Mouse (Mus musculus) left cerebral cortex, postnatal 14 days (tissue): ENCODE measurements around the gene Rnf166. TPM values are rescaled to one million over a fixed set of nuclear protein-coding genes. Genes with fewer than 3 reads are reported as not detected.

Source experiments
- DNase-seq, 2 experiments: peaks; one replicate each; pipeline ENCODE4 v3.0.0; 2021 to 2022; ENCODE audit warnings: low spot score in 2 of 2, mixed read lengths in 1 of 2
- intact Hi-C: fragments of 180-260 bp; cut with DNase I; formaldehyde crosslinking; loops from one replicate; pipeline ENCODE4 v1.15.1; 2025
- total RNA-seq, 2 experiments: library from RNA; stranded (reverse); gene quantifications; 2 replicates each; pipeline ENCODE4 v1.2.3; 2021

The Rnf166 gene
- total RNA-seq, 2 experiments from 2014 or later: 22.4 to 23.2 TPM

DNA sequence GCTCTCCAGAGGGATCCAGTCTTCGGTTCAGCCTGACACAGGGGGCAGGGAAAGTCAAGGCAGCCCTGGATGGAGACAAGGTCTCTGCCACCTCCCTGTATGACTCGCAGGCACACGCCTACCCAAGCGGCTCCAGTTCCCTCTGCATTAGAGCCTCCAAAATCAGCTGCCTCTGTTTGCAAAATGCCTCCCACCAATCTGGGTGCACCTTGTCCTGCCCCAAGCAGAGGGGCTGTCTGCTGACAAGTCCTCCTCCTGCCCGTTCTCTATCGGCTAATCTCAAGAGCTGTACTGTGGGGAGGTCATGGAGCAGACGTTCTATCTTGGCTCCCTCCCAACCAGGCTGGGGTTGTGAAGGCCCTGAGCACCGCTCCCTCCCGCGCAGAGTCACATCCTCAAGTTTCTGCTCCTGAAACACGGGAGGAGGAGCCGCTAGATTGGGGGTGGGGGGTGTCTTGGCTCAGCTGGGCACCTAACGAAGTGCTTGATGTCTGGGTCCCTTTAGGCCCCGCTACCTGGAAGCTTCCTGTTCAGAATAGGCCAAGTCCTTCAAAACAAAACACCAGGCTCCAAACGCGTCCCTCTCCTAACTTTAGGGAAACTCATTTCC lies 808 bp downstream of the Rnf166 start:
- intact Hi-C loops: loop anchor here (5.0 kb wide), 1 partner anchor 98 kb away; the partner anchor contains the start of gene Zc3h18

DNA sequence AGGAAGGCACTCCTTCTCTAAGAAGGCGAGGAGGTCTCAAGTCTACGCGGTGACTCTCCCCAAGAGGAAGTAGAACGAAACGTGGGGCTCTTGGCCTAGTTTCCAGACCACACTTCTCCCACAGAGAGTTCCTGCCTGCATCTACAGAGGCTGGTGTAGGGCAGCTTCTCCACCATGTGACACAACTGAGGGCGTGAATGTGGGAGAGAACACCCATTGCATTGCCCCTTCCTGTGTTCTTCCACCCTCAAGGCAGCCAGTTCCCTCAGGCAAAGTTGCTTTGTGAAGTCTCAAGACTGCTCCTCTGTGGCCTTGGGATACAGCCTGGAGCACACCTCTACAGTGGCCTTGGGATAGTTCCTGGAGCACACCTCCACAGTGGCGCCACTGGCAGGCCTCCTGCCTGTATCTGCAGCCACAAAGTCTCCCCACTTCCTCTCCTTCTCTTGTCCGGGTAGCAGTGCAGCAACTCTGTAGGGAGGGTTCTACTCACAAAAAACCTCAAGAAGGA lies 1.9 kb downstream of the Rnf166 start:
- intact Hi-C loops: no loop called here
- DNase-seq: no peak

More for the DNA sequence above, 808 bp downstream of the Rnf166 start:
- peak; percentile 32 to 46 for DNase-seq

DNA sequence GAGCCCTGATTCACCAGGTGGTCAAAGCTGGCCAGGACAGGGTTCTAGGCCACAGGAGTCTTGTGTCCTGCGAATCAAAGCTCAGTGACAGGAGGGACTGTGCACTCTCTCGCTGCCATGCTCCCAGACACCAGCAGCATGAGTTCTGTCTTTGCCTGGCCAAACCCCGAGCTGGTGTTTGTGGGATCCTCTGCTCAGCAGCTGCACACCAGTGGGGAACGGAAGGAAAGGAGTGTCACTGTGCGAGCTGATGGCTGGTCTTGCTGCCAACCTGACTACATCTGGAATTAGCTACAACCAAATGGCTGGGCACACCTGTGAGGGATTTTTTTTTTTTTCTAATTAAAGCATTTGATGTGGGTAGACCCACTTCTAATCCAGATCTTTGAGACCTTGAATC lies 5.2 kb downstream of the Rnf166 start:
- intact Hi-C loops: no loop called here
- DNase-seq: no peak

DNA sequence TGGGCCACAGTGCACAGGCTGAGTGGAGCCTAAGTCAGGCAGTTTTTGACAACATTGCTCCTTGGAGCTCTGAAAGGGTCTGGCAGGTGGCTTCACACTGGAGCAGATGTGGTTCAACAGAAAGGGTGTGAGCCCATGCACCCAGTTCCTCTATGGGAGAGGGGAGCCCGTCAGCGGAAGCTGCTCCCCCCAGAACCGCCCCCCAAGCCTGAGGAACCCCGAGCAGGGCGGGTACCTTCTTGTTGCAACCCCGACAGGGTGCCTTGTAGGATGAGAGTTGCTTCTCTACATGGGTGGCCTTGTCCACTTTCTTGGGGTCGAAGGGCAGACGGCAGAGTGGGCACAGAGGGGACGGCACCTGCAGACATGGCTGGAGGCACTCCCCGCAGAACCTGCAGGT lies 5.9 kb downstream of the Rnf166 start:
- intact Hi-C loops: no loop called here
- no peak for DNase-seq

DNA sequence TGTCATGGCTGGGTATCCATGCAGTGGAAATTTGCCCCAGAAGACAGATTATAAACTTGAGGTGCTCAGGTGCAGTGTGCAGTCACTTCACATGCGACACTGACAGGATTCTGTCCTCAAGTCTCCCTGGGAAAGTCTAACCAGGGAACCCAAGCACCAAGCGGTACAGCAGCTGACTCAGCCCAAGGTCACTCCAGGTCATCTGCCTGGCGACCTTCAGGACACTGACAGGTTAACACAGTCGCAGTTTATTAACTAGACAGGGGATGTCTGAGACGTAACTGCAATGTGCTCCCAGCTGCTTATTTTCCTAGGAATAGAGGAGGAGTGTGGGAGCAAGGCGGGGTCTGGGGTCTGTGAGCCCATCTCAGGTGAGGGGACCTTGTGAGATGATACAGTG lies 6.5 kb downstream of the Rnf166 start:
- intact Hi-C loops: no loop called here
- DNase-seq: no peak

DNA sequence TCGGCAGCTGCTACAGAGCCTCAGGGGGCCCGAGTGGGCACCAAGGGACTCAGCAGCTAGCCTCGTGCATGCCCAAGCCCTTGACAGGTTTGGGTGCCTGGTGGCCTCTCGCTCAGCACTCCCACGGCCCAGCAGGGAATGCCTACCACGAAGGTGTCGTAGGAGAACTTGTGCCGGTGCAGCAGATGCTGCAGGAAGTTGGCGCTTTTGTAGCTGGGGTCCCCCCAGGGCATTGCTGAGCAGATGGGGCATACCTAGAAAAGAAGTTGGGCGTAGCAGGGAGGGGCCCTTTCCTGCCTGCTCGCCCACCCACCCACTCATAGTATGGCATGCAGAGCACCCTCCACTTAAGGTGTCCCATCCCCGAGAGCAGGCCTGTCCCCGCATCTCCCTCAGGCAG lies 8.0 kb downstream of the Rnf166 start:
- intact Hi-C loops: no loop called here
- no peak for DNase-seq

DNA sequence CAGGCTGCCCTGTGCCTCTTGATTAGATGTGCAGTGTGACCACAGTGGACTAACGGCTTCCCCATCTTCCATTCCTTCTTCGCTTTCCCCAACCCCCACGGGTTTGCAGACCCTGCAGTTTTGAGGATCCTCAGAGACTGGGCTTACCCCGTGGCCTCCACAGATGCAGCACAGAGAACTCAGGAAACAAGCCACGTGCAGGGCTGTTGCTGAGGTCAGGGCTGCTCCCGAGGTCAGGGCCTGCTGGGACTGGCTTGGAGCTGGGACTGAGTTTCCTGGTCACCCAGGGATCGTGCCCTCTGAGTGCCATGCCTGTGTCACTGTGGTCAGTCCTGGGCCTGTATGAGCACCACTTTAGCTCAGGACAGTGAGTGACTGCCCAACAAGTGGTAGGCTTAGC lies 10.9 kb downstream of the Rnf166 start:
- DNase-seq: no peak

DNA sequence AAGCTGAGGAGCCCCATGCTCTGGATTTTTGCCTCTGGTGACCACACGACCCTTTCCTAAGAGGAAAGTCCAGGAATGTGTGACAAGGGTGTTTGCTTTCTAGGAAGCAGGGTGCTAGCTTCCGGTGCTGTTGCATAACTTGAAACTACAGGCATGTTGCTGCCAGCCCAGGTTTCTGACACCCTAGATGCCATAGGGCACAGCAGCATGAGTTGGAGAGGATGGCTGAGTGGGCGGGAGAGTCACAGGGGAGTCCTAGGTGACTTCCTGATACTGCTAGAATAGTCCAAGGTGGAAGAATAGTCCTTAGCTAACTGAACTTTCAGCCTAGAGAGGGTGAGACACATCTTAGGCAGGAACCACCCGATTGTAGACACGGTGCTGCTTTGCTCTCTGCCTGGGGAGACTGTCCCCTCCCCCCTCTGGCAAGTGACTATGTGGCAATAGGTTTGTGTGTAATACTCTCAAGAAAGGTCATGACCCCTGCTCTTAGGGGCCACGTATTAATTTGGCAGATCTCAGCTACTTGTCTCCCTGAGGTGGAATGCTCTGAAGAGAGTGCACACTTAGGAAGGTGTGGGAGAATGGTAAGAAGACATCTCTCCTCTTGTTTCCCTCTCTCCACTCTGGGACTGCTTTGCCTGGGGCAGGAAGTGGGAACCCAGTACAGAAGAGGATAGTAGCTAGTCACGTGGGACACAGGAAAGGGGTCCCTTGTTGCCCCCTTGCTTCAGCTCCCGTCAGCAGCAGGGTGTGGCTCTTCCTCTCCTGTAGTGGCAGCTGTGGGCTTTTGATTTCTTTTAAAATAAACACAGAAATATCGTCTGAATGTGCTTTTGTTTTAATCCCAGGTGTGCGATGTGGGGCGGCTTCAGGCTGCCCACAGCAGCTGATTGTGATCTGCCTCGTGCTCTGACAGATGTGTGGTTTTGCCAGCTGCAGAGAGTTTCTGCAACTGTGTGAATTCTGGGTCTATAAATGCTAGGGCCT lies 11.9 kb downstream of the Rnf166 start:
- intact Hi-C loops: no loop called here
- no peak for DNase-seq

More for the DNA sequence above, 10.9 kb downstream of the Rnf166 start:
- intact Hi-C loops: no loop called here

DNA sequence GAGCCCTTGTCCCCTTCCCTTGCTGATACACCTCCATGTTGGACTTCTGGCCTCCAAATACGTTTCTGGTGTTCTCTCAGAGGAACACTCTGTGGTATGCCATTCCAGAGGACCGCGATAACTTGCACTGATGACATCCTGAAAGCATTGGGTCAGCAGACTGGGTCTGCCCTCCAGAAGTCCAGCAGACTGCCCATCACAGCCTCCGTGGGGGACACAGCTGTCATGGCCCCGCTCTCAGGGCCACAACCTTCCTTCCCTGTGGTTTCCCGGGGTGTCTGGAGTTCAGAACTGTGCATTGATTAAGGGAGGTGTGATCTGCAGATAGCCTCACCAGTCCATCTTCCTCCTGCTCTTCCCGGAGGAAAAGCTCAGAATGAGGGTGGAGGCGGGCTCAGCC lies 13.4 kb downstream of the Rnf166 start:
- no peak for DNase-seq
- intact Hi-C loops: no loop called here

DNA sequence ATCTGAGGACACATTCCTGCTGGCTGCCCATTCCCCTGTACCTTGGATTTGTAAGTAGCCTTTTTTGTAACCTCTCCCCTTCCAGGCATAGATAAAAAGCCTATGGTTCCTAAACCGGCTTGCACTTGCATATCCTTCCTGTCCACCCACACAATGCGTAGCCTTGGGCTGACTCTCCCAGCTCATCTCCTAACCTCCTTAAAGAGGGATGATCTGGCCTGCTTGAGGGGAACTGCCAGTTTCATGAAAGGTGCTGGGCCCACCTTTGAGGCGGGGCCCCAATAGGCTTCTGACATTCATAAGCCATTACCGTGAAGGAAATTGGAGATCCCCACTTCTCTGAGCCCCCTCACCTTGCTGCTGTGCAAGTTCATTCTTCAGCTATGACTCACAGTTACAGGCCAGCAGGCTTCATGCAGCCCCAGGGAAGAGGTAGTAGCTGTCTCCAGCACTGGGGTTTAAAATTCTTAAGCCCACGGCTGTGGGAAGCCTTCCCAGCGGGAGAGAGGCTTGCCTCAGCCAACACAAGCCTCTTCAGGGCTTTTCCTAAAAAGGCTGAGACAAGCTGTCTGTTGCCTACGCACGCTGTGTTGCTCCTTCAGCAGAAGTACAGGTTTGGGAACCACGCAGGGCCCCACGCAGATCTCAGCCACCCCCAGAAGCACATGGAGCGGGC lies 14.3 kb downstream of the Rnf166 start:
- intact Hi-C loops: no loop called here
- DNase-seq: peak; percentile 46 to 67

DNA sequence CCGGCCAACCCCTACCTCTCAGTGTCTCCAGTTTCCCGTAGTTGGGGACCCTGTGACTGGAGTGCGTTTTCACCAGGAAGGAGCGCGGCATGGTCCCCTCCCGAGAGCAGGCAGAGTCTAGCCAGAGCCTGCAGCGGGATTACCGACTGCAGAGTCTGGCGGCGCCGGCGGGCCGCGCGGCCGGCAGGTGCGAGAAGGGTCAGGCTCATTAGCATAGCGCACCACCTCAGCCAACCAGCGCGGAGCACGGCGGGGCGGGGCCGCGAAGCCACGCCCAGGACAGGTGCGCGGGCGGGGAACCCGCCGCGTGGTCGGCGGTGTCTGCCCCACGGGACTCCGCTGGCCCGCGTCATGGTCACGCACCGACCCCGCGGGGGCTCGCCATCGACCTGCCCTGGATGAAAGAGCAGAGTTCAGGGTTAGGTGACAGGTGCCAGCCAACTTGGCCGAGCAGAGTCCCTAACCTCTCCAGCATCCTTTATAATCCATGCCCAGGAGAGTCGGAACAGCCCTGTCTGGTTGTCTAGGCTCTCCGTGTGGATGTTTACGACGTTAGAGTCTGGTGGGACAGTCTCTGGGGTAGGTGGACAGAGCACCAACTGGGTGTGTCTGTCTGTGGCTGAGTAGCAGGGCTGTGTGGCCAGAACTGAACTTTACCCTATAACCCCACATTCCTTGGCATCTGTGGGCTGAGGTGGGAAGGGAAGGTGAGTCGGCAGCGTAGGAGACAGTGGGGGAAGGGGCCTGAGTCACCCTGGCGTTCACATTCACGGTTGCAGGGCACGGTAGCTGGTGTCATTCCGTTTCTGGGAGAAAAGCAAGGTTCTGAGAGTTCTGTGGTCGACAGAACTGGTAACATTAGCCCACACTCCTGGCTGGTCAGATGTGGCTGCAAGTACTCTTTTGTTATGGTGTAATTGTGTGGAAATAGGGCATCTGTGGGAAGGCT lies 15.1 kb downstream of the Rnf166 start, which contains the start of gene Snai3:
TSS of gene Snai3 (minus strand) at position 210 of the 949 bp plus-strand sequence.
- intact Hi-C loops: no loop called here
- no peak for DNase-seq

DNA sequence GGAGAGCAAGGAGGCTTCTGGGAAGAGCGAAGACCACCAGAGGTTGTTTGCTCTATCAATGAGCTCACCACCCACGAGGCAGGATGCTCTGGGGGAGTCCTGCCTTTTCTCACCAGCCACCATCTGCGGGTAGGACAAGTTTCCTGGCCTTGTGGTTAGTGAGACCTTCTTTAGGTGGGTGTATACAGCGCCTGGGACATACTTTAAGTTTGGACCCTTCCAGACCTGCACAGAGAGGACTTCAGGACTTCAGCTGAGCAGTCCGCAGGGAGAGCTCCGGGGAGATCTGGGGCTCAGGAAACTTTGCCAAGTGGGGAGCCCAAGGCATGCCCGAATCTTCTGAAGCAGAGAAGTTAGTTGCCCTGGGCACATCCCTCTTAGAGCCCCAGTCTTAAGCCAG lies 15.9 kb downstream of the Rnf166 start:
- DNase-seq: no peak
- intact Hi-C loops: no loop called here

DNA sequence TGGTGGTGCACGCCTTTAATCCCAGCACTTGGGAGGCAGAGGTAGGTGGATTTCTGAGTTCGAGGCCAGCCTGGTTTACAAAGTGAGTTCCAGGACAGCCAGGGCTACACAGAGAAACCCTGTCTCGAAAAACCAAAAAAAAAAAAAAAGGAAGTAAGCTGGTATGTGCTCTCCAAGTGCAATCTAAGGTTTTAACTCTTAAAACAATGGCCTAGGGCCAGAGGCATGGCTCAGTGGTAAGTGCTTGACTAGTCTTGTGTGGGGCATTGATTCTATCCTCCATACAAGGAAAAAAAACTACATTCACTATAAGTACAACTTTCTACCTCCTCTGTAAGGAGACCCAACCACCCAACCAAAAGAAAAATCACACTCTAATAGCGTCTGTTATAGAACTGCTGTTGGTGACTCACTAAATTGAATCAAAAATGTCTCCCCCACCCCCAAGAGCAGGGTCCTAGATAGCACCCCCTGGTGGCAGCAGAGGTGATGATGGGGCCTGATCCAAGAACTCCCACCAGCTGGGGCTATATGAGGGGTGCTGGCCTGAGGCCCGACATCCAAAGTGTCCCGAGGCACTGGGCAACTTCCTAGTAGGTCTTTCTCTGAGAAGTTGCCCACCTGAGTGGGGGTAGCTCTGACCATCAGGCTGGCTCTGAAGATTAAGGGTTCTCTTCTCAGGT lies 16.5 kb downstream of the Rnf166 start:
- intact Hi-C loops: no loop called here
- DNase-seq: no peak

DNA sequence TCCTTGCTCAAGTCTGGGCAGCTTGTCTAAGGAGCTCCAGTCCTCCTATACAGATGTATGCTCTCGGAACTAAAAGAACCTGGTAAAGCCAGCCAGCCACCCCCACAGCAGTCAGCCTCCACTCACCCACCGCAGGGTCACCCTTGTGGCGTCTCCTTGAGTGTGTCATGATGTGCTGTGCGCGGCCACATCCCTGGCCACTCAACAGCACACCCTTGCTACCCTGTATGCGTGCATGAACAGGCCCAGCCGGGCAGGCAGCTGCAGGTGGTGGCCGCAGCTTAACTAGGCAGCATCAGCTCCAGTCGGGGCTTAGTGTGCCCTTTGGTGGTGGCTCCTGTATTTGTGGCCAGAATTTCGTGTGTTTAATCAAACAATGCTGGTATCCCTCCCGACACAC lies 18.7 kb downstream of the Rnf166 start:
- DNase-seq: no peak
- intact Hi-C loops: no loop called here

DNA sequence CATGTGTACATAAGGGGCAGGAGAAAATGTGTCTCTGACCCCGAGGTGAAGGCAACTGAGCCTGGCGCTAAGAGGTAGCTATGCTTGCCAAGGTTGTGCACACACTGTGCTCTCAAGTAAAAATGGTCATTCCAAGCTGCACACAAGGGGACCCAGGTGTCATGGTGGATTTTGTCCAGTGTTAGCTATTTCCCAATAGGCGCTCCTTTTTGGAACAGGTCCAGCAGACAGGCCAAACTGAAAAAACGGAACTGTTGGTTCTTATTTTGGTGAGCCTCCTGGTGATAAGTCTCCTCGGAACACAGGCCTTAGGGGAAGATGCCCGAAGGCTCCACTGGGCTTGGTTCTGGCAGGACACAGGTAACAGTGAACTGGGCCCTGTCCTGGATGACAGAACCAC lies 21.5 kb downstream of the Rnf166 start:
- intact Hi-C loops: no loop called here
- DNase-seq: no peak

DNA sequence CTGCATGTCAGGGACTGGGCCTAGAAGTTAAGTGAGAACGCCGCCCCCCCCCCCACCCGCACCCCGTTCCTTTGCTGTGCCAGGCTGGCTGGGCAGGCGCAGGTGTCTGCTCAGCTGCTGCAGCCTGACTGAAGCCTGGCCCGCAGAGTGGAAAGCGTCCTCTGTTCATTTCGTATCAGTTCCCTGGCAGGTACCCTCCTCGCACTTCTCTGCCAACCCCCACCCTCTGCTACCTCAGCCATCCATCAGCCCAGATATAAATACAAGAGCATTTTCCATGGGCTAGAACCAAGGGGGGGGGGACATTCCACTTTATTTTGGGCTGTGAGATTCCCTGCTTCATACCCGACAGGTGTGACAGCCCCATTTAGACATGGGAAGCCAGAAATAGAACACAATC lies 23.7 kb downstream of the Rnf166 start:
- intact Hi-C loops: no loop called here
- DNase-seq: no peak

DNA sequence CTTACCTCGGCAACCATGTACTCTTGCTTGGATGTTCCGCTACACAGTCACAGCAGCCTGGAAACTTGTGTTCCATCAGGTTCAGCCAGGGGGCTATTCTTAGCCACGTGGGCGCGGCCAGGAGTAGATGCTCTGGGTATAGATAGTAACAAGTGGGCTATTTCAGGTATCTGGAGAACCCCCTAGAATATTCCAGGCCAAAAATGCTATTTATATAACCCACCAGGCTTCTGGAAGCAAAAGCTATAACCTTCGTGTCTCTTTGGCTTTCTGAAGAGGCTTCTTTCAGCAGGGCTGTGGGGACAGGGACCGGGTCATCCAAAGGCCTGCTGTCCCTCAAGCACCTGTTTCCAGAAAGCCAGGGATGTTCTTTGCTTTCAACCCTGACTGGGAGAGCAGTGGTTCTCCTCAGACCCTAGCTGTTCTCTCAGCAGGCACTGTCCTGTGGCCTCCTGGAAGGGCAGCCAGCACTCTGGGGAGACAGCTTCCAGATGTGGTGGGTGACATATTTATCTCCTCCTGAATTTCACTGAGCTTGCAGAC lies 24.6 kb downstream of the Rnf166 start:
- DNase-seq: no peak
- intact Hi-C loops: no loop called here

DNA sequence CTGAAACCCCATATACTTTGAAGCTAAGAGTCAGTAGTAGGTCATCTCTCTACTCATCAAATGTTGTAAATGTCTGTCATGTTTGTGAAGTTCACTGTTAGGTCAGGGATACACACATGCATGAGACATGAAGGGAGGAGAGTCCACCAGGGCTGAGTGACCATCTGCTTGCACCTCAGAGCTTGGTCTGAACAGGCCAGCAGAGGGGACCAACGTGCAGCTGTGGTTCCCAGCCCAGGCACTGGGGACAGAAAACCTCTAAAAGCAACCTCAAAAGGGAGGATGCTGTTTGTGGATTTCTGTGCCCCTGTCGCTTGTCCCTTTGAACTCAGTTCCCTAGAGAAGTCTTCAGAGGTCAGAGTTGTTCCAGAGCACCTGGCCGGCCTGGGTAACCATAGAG lies 30.7 kb downstream of the Rnf166 start:
- intact Hi-C loops: no loop called here
- DNase-seq: no peak
